Mouse (Mus musculus): Measurements from ENCODE around the gene Gfpt1.

- TF ChIP-seq EP300 (IDR thresholded peaks at IDR 0.05; ENCODE audit: low read depth) = no peak
- no peak for TF ChIP-seq CTCF (IDR thresholded peaks at IDR 0.05; ENCODE audit: low read depth)
These were observed 79.3 kb downstream of the Gfpt1 start for GRCm38 (mm10) chr6:87121961-87122360.

All from heart, postnatal 0 days (tissue).